ENCODE assay signal across 9 mouse cellular contexts in genomic region chr1:77972301-77972717, GRCm38 (mm10).
DNase-seq lines count a peak whose midpoint lies in the region; ATAC-seq and TF ChIP-seq lines count a peak whose summit lies in the region.
"Had no signal": no experiment of that assay in that cellular context is flagged by ENCODE, and none has a peak within 500 bp of the region (broad histone marks: within the 10 kb centered on the region; RNA-seq: fewer than 3 reads in every experiment).

No protein-coding gene starts in this region.

- H3K36me3 ChIP-seq in embryonic facial prominence, embryonic 10.5 days (replicated peaks): no peaks in the 10 kb centered on the region
- H3K36me3 ChIP-seq in midbrain, embryonic 13.5 days: no peaks in the 10 kb centered on the region
- H3K36me3 ChIP-seq in stomach, postnatal 0 days (ENCODE audit: control insufficient read depth, insufficient read depth, low read length): no peaks in the 10 kb centered on the region

- no peak overlapping the region for H3K27ac ChIP-seq in embryonic facial prominence, embryonic 10.5 days (replicated peaks)
- no peak overlapping the region for H3K27ac ChIP-seq in midbrain, embryonic 13.5 days
- no peak overlapping the region for H3K27ac ChIP-seq in stomach, postnatal 0 days (replicated peaks)
- H3K27ac ChIP-seq: macrophage had no signal

- no peak overlapping the region for H3K4me3 ChIP-seq in embryonic facial prominence, embryonic 10.5 days
- 0 out of 2 replicates have a peak overlapping the region, but pooled peaks have one; percentile 12 for H3K4me3 ChIP-seq in midbrain, embryonic 13.5 days (replicated peaks)
- H3K4me3 ChIP-seq in stomach, postnatal 0 days (ENCODE audit: low read depth, low read length): no peak overlapping the region

- H3K9ac ChIP-seq in midbrain, embryonic 13.5 days (replicated peaks): no peak overlapping the region
- no peak overlapping the region for H3K9ac ChIP-seq in stomach, postnatal 0 days (ENCODE audit: low read length)

- H3K4me1 ChIP-seq in embryonic facial prominence, embryonic 10.5 days: no peaks in the 10 kb centered on the region; the same call in 1 of the 2 replicates
- peaks cover 10% of the 10 kb centered on the region for H3K4me1 ChIP-seq in midbrain, embryonic 13.5 days (replicated peaks)
- H3K4me1 ChIP-seq in stomach, postnatal 0 days (replicated peaks; ENCODE audit: control insufficient read depth, insufficient read depth): no peaks in the 10 kb centered on the region

- peak overlapping the region; percentile 39 for H3K4me2 ChIP-seq in midbrain, embryonic 13.5 days (replicated peaks)
- H3K4me2 ChIP-seq in stomach, postnatal 0 days (replicated peaks; ENCODE audit: low read depth): no peak overlapping the region

- peak; percentile 89 for ATAC-seq in midbrain, embryonic 13.5 days
- ATAC-seq in stomach, postnatal 0 days (ENCODE audit: low FRiP score, low TSS enrichment): no peak

- 12% methylated on average over 9 of the region's 9 CpGs for WGBS in embryonic facial prominence, embryonic 10.5 days
- WGBS in midbrain, embryonic 13.5 days: 5% methylated on average over 9 of the region's 9 CpGs
- 14% methylated on average over 9 of the region's 9 CpGs for WGBS in stomach, postnatal 0 days

- TF ChIP-seq CTCF in stomach, postnatal 0 days (IDR thresholded peaks at IDR 0.05; ENCODE audit: low read depth): peak; percentile 81

- H3K27me3 ChIP-seq in embryonic facial prominence, embryonic 10.5 days (replicated peaks; ENCODE audit: low read depth, poor library complexity, severe bottlenecking): peaks cover 40% of the 10 kb centered on the region
- peaks cover 24% of the 10 kb centered on the region for H3K27me3 ChIP-seq in midbrain, embryonic 13.5 days
- no peaks in the 10 kb centered on the region for H3K27me3 ChIP-seq in stomach, postnatal 0 days (ENCODE audit: control insufficient read depth, insufficient read depth, low read length)

- no peaks in the 10 kb centered on the region for H3K9me3 ChIP-seq in embryonic facial prominence, embryonic 10.5 days
- H3K9me3 ChIP-seq in midbrain, embryonic 13.5 days: no peaks in the 10 kb centered on the region
- no peaks in the 10 kb centered on the region for H3K9me3 ChIP-seq in stomach, postnatal 0 days (ENCODE audit: control insufficient read depth, low read length)

- TF ChIP-seq EP300 in stomach, postnatal 0 days (optimal IDR thresholded peaks at IDR 0.05): no peak

- DNase-seq in gastrocnemius, adult 18-20 months (ENCODE audit: low spot score): peak; percentile 30
- no peak for DNase-seq in gastrocnemius, postnatal 25 days
- peak; percentile 77 for DNase-seq in adrenal gland, postnatal 10 days
- DNase-seq in embryonic facial prominence, embryonic 10.5 days (ENCODE audit: low spot score): peak; percentile 65
- DNase-seq in heart, postnatal 4 days: peak; percentile 64
- peak; percentile 23 to 33 for DNase-seq in layer of hippocampus, postnatal 36 days
- DNase-seq in stomach, postnatal 0 days (ENCODE audit: low spot score): peak; percentile 67
